Mouse (Mus musculus) heart, postnatal 0 days (tissue): ENCODE data around the gene Acbd6.

ENCODE experiments used
- CTCF ChIP-seq: IDR thresholded peaks from 2 replicates; pipeline ENCODE4 v1.5.1; 2016; ENCODE audit warnings: antibody characterized with exemption, control low read depth, low read depth
- EP300 ChIP-seq: IDR thresholded peaks from 2 replicates; pipeline ENCODE4 v1.6.1; 2016; ENCODE audit warnings: antibody characterized with exemption, low read depth

GRCm38 (mm10) chr1:155577316-155577715 lies 19.4 kb downstream of the Acbd6 start:
- TF ChIP-seq CTCF (no peak), EP300 (no peak)
